Mouse (Mus musculus): ENCODE measurements at regions not wholly inside any gene's neighbourhood (a gene's known extent, or its start where the extent isn't known, plus 50 kb on each side); places are given as distances from the start of the nearest gene placed in this dataset.

GRCm38 (mm10) chr1:154033958-154034606 lies 134.1 kb upstream of the Teddm2 start:
- TF ChIP-seq POLR2A (IDR thresholded peaks at IDR 0.05; ENCODE audit: insufficient read depth, low read depth, low read length) (no peak), CTCF (IDR thresholded peaks at IDR 0.05; ENCODE audit: insufficient read depth, low read depth, low read length) (no peak)
